Mouse (Mus musculus) urinary bladder, adult 18-20 months (tissue): Measurements from ENCODE around the gene Chchd6.

ENCODE experiments used
- DNase-seq, 2 experiments: peaks; one replicate each; pipeline ENCODE4 v3.0.0; 2022; ENCODE audit warnings: low spot score in 2 of 2, mixed read lengths in 2 of 2

Gene Chchd6

GRCm38 (mm10) chr6:89510154-89510553 is 85.3 kb downstream of the Chchd6 start:
- no peak for DNase-seq

- no peak for DNase-seq
Observed at GRCm38 (mm10) chr6:89508725-89509124, 86.7 kb downstream of the Chchd6 start.

GRCm38 (mm10) chr6:89508263-89508662 is 87.2 kb downstream of the Chchd6 start:
- no peak for DNase-seq

- DNase-seq: no peak
Observed at GRCm38 (mm10) chr6:89499961-89500360, 95.5 kb downstream of the Chchd6 start.

- no peak for DNase-seq
Observed at GRCm38 (mm10) chr6:89498764-89499516, 96.5 kb downstream of the Chchd6 start.

- no peak for DNase-seq
Observed at GRCm38 (mm10) chr6:89496916-89497315, 98.5 kb downstream of the Chchd6 start.

- DNase-seq: peak in 1 of 2 experiments; percentile 15
Observed at GRCm38 (mm10) chr6:89492368-89492767, 103.1 kb downstream of the Chchd6 start.

- DNase-seq: no peak
Observed at GRCm38 (mm10) chr6:89490369-89490768, 105.1 kb downstream of the Chchd6 start.

GRCm38 (mm10) chr6:89489533-89489932 is 105.9 kb downstream of the Chchd6 start:
- no peak for DNase-seq

- no peak for DNase-seq
Observed at GRCm38 (mm10) chr6:89486055-89486454, 109.4 kb downstream of the Chchd6 start.

- no peak for DNase-seq
Observed at GRCm38 (mm10) chr6:89481192-89481591, 114.3 kb downstream of the Chchd6 start.

GRCm38 (mm10) chr6:89467908-89468307 is 127.5 kb downstream of the Chchd6 start:
- DNase-seq: no peak

- no peak for DNase-seq
Observed at GRCm38 (mm10) chr6:89467290-89467689, 128.2 kb downstream of the Chchd6 start.

GRCm38 (mm10) chr6:89466875-89467274 is 128.6 kb downstream of the Chchd6 start:
- DNase-seq: no peak

GRCm38 (mm10) chr6:89466053-89466708 is 129.3 kb downstream of the Chchd6 start:
- no peak for DNase-seq

GRCm38 (mm10) chr6:89462223-89462760 is 133.2 kb downstream of the Chchd6 start:
- DNase-seq: no peak

- peak; percentile 7 to 19 for DNase-seq
Observed at GRCm38 (mm10) chr6:89461250-89462222, 133.9 kb downstream of the Chchd6 start.

GRCm38 (mm10) chr6:89459634-89460033 is 135.8 kb downstream of the Chchd6 start:
- no peak for DNase-seq

- no peak for DNase-seq
Observed at GRCm38 (mm10) chr6:89457601-89458000, 137.9 kb downstream of the Chchd6 start.

- DNase-seq: no peak
Observed at GRCm38 (mm10) chr6:89456409-89456961, 139.0 kb downstream of the Chchd6 start.

GRCm38 (mm10) chr6:89455523-89456000 is 139.9 kb downstream of the Chchd6 start:
- DNase-seq: no peak
